Mouse (Mus musculus) kidney, adult 2 months (tissue): ENCODE results near the gene Tchp.

Experiments used
- CTCF ChIP-seq: fragments of 200-500 bp; conservative IDR thresholded peaks from 2 replicates; pipeline ENCODE4 v1.5.1; 2011; ENCODE audit warnings: low read depth, mild to moderate bottlenecking, control low read depth, low read length, moderate library complexity, mixed read lengths; ENCODE audit not compliant: insufficient read depth, insufficient read length
- POLR2A ChIP-seq: fragments of 200-500 bp; IDR thresholded peaks from one replicate; pipeline ENCODE4 v1.6.1; 2011; ENCODE audit warnings: low read depth, low read length, control low read depth

DNA sequence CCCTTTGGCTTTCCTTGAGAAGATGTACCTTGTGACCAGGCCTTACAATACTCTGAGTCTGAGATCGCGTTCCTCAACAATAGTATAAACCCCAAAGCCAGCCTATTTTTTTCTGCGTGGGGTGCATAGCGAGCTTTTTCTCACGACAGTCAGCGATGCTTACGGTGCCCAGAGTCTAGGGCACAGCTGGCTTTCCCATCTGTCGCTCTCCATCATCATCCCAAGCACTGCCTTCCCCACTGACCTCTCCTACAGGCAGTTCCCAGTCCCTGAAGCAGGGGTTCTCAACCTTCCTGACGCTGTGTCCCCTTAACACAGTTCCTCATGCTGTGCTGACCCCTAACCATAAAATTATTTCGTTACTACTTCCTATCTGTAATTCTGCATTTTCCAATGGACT, 35.0 kb downstream of the Tchp start:
- no peak for TF ChIP-seq POLR2A
- no peak for TF ChIP-seq CTCF
